Mouse (Mus musculus) lung, adult 2 months (tissue): ENCODE results near the gene Maml2.

Source experiments
- CTCF ChIP-seq: fragments of 200-500 bp; IDR thresholded peaks from 2 replicates; pipeline ENCODE4 v1.5.1; 2011; ENCODE audit warnings: mild to moderate bottlenecking, low read length, control low read depth; ENCODE audit not compliant: insufficient read depth
- POLR2A ChIP-seq: fragments of 200-500 bp; IDR thresholded peaks from 2 replicates; pipeline ENCODE4 v1.6.1; 2011; ENCODE audit warnings: low read depth, mild to moderate bottlenecking, control low read depth, low read length, borderline replicate concordance; ENCODE audit errors: extremely low read depth

DNA sequence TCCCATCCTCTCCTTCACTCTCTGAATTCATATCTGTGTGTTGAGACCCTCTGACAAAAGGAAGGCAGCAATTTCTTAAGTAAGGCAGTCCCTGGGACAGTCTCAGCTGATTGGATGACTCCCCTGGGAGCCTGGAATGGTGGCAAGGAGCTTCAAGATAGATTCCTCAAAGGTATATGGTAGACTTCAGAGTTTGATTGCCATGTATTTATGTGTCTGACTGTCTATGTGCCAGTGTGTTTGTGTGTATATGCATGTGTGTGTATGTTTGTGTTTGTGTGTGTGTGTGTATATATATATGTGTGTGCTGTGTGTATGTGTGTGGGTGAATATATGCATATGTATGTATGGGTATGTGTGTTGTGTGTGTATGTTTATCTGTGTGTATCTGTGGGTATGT, 133.0 kb downstream of the Maml2 start:
- TF ChIP-seq CTCF (no peak), POLR2A (no peak)
